In the genomic region with DNA sequence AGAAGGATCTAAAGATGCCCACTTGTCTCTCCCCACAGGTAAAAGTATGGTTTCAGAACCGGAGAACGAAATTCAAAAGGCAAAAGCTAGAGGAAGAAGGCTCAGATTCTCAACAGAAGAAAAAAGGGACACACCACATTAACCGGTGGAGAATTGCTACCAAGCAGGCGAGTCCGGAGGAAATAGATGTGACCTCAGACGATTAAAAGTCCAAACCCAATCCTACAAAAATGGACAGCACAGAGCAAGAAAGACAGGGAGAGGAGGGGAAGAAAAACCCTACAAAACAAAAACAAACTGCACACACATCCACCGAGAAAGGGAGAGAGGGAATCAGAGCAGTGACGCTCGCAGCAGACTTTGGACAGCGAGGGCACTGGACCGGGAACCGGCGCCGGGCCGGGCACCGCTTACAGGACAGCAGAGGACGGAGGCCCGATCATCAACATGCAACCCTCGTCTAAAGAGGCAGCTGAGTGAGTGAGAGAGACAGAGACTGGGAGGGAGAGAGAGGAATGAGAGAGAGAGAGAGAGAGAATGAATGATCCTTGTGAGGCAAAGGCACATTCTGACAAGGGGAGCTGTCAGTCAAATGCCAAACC, we compare ENCODE assay signal across 14 mouse cellular contexts. TPM values are rescaled to one million over a fixed set of nuclear protein-coding genes. Genes with fewer than 3 reads are reported as not detected.
A peak's percentile ranks its signal among the peaks of the same experiment; 100 is the strongest.
DNase-seq lines count a peak whose midpoint lies in the region; ATAC-seq and TF ChIP-seq lines count a peak whose summit lies in the region.
"Had no signal": no experiment of that assay in that cellular context is flagged by ENCODE, and none has a peak within 500 bp of the region (broad histone marks: within the 10 kb centered on the region; RNA-seq: fewer than 3 reads in every experiment).

No protein-coding gene starts in this region.

- peaks cover 80% of the 10 kb centered on the region for H3K27me3 ChIP-seq in kidney, embryonic 14.5 days (ENCODE audit: control insufficient read depth, insufficient read depth, low read length)
- H3K27me3 ChIP-seq in limb, embryonic 15.5 days, result peaks cover 92% of the 10 kb centered on the region

- WGBS in kidney, embryonic 14.5 days, result 2% methylated on average over 19 of the region's 19 CpGs
- 21% methylated on average over 19 of the region's 19 CpGs for WGBS in limb, embryonic 15.5 days

- DNase-seq in embryo, embryonic 9.5 days (ENCODE audit: extremely low spot score), result peak; percentile 48
- no peak for DNase-seq in thymus, adult 18-20 months
- no peak for DNase-seq in spleen, postnatal 36 days (ENCODE audit: low spot score in 2 of 2)
- no peak for DNase-seq in adrenal gland, postnatal 4 days (ENCODE audit: low spot score in 2 of 2)
- DNase-seq in lung, postnatal 4 days, result no peak
- DNase-seq: gastrocnemius, postnatal 10 days had no signal

- no peaks in the 10 kb centered on the region for H3K9me3 ChIP-seq in kidney, embryonic 14.5 days (ENCODE audit: control insufficient read depth, low read length)
- no peaks in the 10 kb centered on the region for H3K9me3 ChIP-seq in limb, embryonic 15.5 days

- no peak for ATAC-seq in kidney, embryonic 14.5 days (ENCODE audit: low FRiP score, low TSS enrichment)
- no peak for ATAC-seq in limb, embryonic 15.5 days (ENCODE audit: insufficient number of reproducible peaks, low FRiP score, low TSS enrichment, low read depth)

- TF ChIP-seq CTCF in embryonic fibroblast, embryonic 13.5 days (IDR thresholded peaks at IDR 0.05; ENCODE audit: borderline replicate concordance, insufficient read depth, low read length), result no peak

- H3K9ac ChIP-seq in kidney, embryonic 14.5 days (ENCODE audit: low read depth, low read length), result peak overlapping the region; percentile 67
- H3K9ac ChIP-seq in limb, embryonic 15.5 days, result no peak overlapping the region

- peaks cover 6% of the 10 kb centered on the region; the same call in 1 of the 2 replicates for H3K4me1 ChIP-seq in embryonic fibroblast, embryonic 13.5 days (ENCODE audit: control insufficient read depth, insufficient read depth, low read length)
- H3K4me1 ChIP-seq in kidney, embryonic 14.5 days (ENCODE audit: control insufficient read depth, insufficient read depth, low read length), result no peaks in the 10 kb centered on the region
- H3K4me1 ChIP-seq in limb, embryonic 15.5 days, result peaks cover 30% of the 10 kb centered on the region

- H3K4me3 ChIP-seq in embryonic fibroblast, embryonic 13.5 days (ENCODE audit: insufficient read depth, low read length), result peak overlapping the region; percentile 12; the same call in 1 of the 2 replicates
- peak overlapping the region; percentile 46 for H3K4me3 ChIP-seq in kidney, embryonic 14.5 days (ENCODE audit: low read length)
- no peak overlapping the region for H3K4me3 ChIP-seq in limb, embryonic 15.5 days

- peak overlapping the region; percentile 47 for H3K4me2 ChIP-seq in kidney, embryonic 14.5 days (replicated peaks; ENCODE audit: low read depth, low read length)
- 0 out of 2 replicates have a peak overlapping the region, but pooled peaks have one; percentile 2 for H3K4me2 ChIP-seq in limb, embryonic 15.5 days

- no peak for TF ChIP-seq POLR2A in embryonic fibroblast, embryonic 13.5 days (IDR thresholded peaks at IDR 0.05; ENCODE audit: low read depth, low read length)

- H3K27ac ChIP-seq in embryonic fibroblast, embryonic 13.5 days (ENCODE audit: insufficient read depth, low read length), result peak overlapping the region; percentile 15; the same call in 1 of the 2 replicates
- H3K27ac ChIP-seq in kidney, embryonic 14.5 days (ENCODE audit: low read depth, low read length), result peak overlapping the region; percentile 98; the same call in 1 of the 2 replicates
- H3K27ac ChIP-seq in limb, embryonic 15.5 days, result no peak overlapping the region
- H3K27ac ChIP-seq: macrophage had no signal

- no peaks in the 10 kb centered on the region for H3K36me3 ChIP-seq in kidney, embryonic 14.5 days (ENCODE audit: control insufficient read depth, insufficient read depth, low read length)
- no peaks in the 10 kb centered on the region for H3K36me3 ChIP-seq in limb, embryonic 15.5 days

RNA-seq across cellular contexts. Expression of gene Emx2, which starts 5.8 kb away (rescaled TPM):
- 16.6 and 20.5 TPM in 2 replicates for polyA plus RNA-seq in embryonic fibroblast, embryonic 13.5 days (2011; ENCODE audit: insufficient read length, low read depth, missing spikeins)
- polyA plus RNA-seq in kidney, embryonic 14.5 days (2014; fragmentation: Nextera tagmentation; extraction: Ambion mirVana), result 40.5 and 43.6 TPM in 2 replicates
- polyA plus RNA-seq in limb, embryonic 15.5 days (2015; fragmentation: Nextera tagmentation; extraction: Ambion mirVana), result 11.0 and 12.2 TPM in 2 replicates
- total RNA-seq in adrenal gland, postnatal 4 days (2021), result 10 to 100 TPM in 1 of 2 experiments, under 1 TPM in 1; 0.96 to 14.3 TPM
- total RNA-seq: common myeloid progenitor, adult 5-6 weeks; liver, adult 2 months had no signal
- polyA plus RNA-seq: heart, embryonic 14.5 days; intestine, embryonic 14.5 days; liver, adult 2 months; macrophage had no signal
